Mouse (Mus musculus) hindbrain, embryonic 16.5 days (tissue): ENCODE data around the gene Msrb1. TPM values are rescaled to one million over a fixed set of nuclear protein-coding genes. Genes with fewer than 3 reads are reported as not detected.

ENCODE experiments used
- ATAC-seq: fragments of 200-750 bp; cut with Nextera tagmentation; 2 replicates; pipeline ENCODE4 v1.8.0; 2017; ENCODE audit warnings: moderate TSS enrichment, moderate library complexity
- H3K27ac ChIP-seq: fragments of 300-500 bp; sonication (generic); 2 replicates; pipeline ENCODE4 v1.5.1; 2014; ENCODE audit warnings: low read depth, mild to moderate bottlenecking, control low read depth, low read length, moderate library complexity
- H3K27me3 ChIP-seq: fragments of 300-500 bp; sonication (generic); replicated peaks from 2 replicates; pipeline ENCODE4 v1.6.1; 2014; ENCODE audit warnings: low read length; ENCODE audit not compliant: control insufficient read depth, insufficient read depth
- H3K36me3 ChIP-seq: fragments of 300-500 bp; sonication (generic); 2 replicates; pipeline ENCODE4 v1.6.1; 2014; ENCODE audit warnings: mild to moderate bottlenecking, low read length, moderate library complexity, mixed read lengths; ENCODE audit not compliant: control insufficient read depth, insufficient read depth
- H3K4me1 ChIP-seq: fragments of 300-500 bp; sonication (generic); 2 replicates; pipeline ENCODE4 v1.6.1; 2014; ENCODE audit warnings: low read depth, low read length; ENCODE audit not compliant: control insufficient read depth, insufficient read depth
- H3K4me2 ChIP-seq: fragments of 300-500 bp; sonication (generic); 2 replicates; pipeline ENCODE4 v1.6.1; 2014; ENCODE audit warnings: mild to moderate bottlenecking, low read length, control low read depth, moderate library complexity
- H3K4me3 ChIP-seq: fragments of 300-500 bp; sonication (generic); 2 replicates; pipeline ENCODE4 v1.5.1; 2014; ENCODE audit warnings: mild to moderate bottlenecking, low read length, control low read depth, moderate library complexity
- H3K9ac ChIP-seq: fragments of 300-500 bp; sonication (generic); 2 replicates; pipeline ENCODE4 v1.6.1; 2014; ENCODE audit warnings: low read depth, mild to moderate bottlenecking, control low read depth, low read length, moderate library complexity
- H3K9me3 ChIP-seq: fragments of 300-500 bp; sonication (generic); 2 replicates; pipeline ENCODE4 v1.6.1; 2014; ENCODE audit warnings: mild to moderate bottlenecking, low read length, moderate library complexity; ENCODE audit not compliant: control insufficient read depth
- WGBS: fragments of 180-500 bp; shearing (Covaris S2); extraction: QIAGEN DNeasy Blood & Tissue Kit; methylation state at CpG from one replicate; pipeline ENCODE4 v1.1.7; 2014; 5-methylcytosine and 5-hydroxymethylcytosine counted together
- polyA plus RNA-seq: library from polyadenylated mRNA; unstranded; fragments of >200 nt; fragmentation: Nextera tagmentation; extraction: Ambion mirVana; gene quantifications from 2 replicates; pipeline ENCODE4 v1.2.1, GENCODE M21; 2015

Msrb1 gene
- polyA plus RNA-seq, 1 experiment from 2014 or later = 17.5 TPM

DNA sequence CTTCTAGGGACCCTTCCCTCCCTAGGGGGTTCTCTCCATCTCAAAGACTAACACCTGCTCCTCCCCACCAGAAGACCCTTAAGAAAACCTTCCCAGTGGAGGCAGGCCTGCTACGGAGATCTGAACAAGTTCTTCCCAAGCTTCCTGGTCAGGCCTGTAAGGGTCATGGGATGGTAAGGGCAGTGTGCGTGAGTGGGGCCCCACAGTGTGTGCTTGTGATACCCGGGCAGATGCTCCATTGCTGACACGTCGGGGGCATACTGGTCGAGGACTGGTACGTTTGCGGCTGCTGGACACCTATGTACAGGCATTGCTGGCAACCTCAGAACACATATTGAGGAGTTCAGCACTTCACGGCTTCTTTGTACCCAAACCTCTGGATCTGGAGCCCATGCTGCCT is 37.7 kb upstream of the Msrb1 start:
- Histone ChIP-seq H3K36me3 (peaks cover 21% of the 10 kb centered on the region), H3K27me3 (no peaks in the 10 kb centered on the region), H3K4me1 (peaks cover 20% of the 10 kb centered on the region), H3K4me3 (no peak overlapping the region), H3K4me2 (no peak overlapping the region), H3K27ac (no peak overlapping the region), H3K9me3 (no peaks in the 10 kb centered on the region), H3K9ac (no peak overlapping the region)
- ATAC-seq = no peak
- 68% methylated on average over 9 of the region's 9 CpGs for WGBS

DNA sequence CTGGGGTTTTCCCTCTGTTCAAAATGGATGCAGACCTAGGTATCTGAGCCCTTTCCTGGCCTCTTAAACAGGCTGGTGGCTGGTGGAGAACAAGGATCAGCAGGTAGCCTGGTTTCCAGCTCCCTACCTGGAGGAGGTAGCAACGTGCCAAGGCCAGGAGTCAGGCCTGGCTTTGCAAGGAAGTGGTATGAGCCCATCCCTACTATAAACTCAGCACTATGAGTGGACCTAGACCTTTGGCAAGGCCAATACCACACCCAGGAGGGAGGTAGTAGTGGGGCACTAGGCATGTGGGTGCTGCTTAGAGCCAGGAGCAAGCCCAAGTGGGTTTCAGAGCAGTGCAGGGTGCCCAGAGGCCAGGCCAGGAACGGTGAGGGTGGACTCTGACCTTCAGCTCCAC is 37.0 kb upstream of the Msrb1 start:
- ATAC-seq = no peak
- WGBS = 95% methylated on average over 2 of the region's 2 CpGs
- Histone ChIP-seq H3K9ac (no peak overlapping the region), H3K4me2 (no peak overlapping the region), H3K4me1 (peaks cover 20% of the 10 kb centered on the region), H3K27me3 (no peaks in the 10 kb centered on the region), H3K27ac (no peak overlapping the region), H3K36me3 (peaks cover 28% of the 10 kb centered on the region), H3K4me3 (no peak overlapping the region), H3K9me3 (no peaks in the 10 kb centered on the region)

DNA sequence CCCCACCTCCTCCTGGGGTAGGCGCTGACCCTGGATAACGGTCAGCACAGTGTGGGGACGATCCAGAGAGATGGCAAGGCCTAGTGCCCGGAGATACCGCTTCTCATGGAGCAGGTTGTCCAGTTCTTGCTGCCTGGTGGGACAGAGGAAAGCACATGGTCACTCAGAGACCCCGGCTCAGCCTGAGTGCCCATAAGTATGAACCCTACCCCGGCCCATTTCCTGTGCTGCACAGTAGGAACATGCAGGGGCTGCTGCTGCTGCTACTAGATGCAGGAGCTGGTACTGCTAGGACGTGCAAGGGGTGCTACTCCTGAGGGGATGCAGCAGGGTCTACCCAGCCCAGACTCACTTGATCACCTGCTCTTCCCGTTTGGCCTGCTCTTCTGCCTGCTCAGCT is 35.2 kb upstream of the Msrb1 start:
- Histone ChIP-seq H3K4me2 (no peak overlapping the region), H3K9me3 (no peaks in the 10 kb centered on the region), H3K27ac (no peak overlapping the region), H3K36me3 (peaks cover 30% of the 10 kb centered on the region), H3K4me3 (no peak overlapping the region), H3K9ac (no peak overlapping the region), H3K27me3 (no peaks in the 10 kb centered on the region), H3K4me1 (peaks cover 17% of the 10 kb centered on the region)
- WGBS = 92% methylated on average over 9 of the region's 9 CpGs
- no peak for ATAC-seq

DNA sequence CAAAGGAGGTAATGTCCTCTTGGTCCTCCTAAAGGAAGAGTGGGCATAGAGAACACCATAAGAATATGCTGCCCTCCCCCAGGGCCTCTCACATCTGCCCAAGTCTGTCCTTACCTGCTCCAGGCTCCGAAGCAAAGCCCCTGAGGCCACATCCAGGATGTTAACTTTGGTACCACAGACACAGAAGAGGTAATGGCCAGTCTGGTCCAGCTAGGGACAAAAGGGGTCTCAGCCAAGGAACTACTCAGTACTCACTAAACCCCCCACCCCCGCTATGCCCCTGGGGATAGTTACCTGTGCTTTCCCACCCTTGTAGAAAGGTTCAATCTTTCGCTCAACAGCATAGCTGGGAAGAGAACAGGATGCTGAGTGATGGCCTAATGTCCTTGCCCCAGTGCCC is 30.6 kb upstream of the Msrb1 start:
- Histone ChIP-seq H3K36me3 (peaks cover 19% of the 10 kb centered on the region), H3K27me3 (no peaks in the 10 kb centered on the region), H3K4me3 (no peak overlapping the region), H3K4me1 (peaks cover 16% of the 10 kb centered on the region), H3K9ac (no peak overlapping the region), H3K4me2 (no peak overlapping the region), H3K27ac (no peak overlapping the region), H3K9me3 (no peaks in the 10 kb centered on the region)
- no peak for ATAC-seq
- WGBS = 97% methylated on average over 3 of the region's 3 CpGs

DNA sequence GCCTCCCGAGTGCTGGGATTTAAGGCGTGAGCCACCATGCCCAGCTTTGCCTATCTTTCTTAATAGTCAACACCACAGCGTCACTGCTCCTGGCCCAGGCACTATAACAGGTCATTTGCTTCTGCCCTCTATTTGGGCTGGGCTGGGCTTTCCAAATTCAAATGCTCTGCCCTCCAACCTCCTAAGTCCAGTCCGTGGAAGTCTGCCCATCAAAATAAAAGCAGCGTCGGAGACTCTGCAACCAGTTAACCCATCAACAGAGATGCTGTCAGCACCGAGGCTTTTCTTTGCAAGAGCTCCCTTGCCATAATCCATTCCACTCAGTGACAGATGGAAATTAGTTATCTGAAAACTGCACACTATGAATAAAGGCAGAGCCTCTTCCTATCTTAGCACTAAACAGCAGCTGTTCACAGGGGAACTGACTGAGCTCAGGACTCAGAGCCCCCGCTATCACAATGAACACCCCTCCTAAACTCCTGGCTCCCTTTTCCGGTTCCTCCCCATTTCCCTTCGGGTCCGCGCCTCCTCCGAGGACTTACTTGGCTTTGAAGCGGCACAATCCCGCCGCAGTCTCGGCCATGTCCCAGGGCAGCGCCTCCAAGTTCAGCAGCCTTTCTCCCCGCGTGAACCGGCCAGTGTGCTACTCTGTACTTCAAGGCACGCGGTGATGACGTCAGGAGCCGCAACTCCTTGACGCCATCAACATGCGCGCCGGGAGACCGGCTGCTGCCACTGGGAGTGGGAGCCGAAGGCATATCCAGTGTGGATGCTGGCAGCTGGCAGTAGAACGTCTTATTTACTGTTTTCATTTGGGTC is 29.3 kb upstream of the Msrb1 start, which contains the start of gene Tbl3:
Gene Tbl3, minus strand, starts transcription at position 679 of the 819 bp plus-strand sequence.
- peak; percentile 92 for ATAC-seq
- 4% methylated on average over 32 of the region's 32 CpGs for WGBS
- peaks cover 12% of the 10 kb centered on the region for H3K36me3 ChIP-seq
- peak within 1 kb of the TSS; percentile 79 for H3K27ac ChIP-seq
- no peaks in the 10 kb centered on the region for H3K27me3 ChIP-seq
- H3K4me1 ChIP-seq = peaks cover 16% of the 10 kb centered on the region
- peak within 1 kb of the TSS; percentile 86 for H3K4me3 ChIP-seq
- H3K4me2 ChIP-seq = peak within 1 kb of the TSS; percentile 66
- H3K9ac ChIP-seq = peak within 1 kb of the TSS; percentile 78
- H3K9me3 ChIP-seq = no peaks in the 10 kb centered on the region

DNA sequence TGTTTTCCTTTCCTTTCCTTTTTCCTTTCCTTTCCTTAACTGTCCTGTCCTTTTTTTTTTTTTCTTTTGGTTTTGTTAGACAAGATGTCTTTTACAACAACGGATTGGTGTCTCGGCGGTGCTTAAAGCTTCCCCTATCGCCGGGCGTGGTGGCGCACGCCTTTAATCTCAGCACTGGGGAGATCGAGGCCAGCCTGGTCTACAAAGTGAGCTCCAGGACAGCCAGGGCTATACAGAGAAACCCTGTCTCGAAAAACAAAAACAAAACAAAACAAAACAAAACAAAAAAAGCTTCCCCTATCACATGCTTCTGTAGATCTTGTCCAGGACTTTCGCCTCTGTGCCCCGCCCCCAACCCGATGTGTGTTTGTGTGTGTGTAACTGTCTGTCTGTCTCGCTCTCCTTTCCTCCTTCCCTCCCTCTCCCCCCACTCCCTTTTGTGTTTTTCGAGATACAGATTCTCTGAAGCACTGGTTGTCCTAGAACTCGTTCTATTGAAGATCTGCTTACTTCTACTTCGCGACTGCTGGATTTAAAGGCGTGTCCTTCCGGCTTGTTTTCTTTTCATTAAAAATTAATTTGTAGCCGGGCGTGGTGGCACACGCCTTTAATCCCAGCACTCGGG is 28.5 kb upstream of the Msrb1 start:
- peak overlapping the region; percentile 79 for H3K27ac ChIP-seq
- peaks cover 16% of the 10 kb centered on the region for H3K4me1 ChIP-seq
- H3K4me2 ChIP-seq = peak overlapping the region; percentile 66
- peaks cover 10% of the 10 kb centered on the region for H3K36me3 ChIP-seq
- peak overlapping the region; percentile 78 for H3K9ac ChIP-seq
- H3K27me3 ChIP-seq = no peaks in the 10 kb centered on the region
- WGBS = 5% methylated on average over 24 of the region's 24 CpGs
- H3K9me3 ChIP-seq = no peaks in the 10 kb centered on the region
- H3K4me3 ChIP-seq = peak overlapping the region; percentile 86
- ATAC-seq = peak; percentile 75

DNA sequence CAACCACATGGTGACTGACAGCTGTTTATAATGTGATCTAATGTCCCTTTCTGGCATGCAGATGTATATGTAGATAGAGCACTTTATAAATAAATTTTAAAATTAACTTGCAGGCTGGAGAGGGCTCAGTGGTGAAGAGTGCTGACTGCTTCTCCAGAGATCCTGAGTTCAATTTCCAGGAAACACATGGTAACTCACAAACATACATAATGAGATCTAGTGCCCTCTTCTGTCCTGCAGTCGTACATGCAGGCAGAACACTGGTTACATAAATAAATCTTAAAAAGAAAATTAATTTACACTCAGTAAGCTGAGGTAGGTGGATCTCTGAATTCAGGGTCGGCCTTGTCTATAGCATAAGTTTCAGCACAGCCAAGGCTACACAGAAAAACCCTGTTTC is 27.8 kb upstream of the Msrb1 start:
- 43% methylated on average over 2 of the region's 2 CpGs for WGBS
- H3K4me2 ChIP-seq = no peak overlapping the region
- peaks cover 16% of the 10 kb centered on the region for H3K4me1 ChIP-seq
- H3K36me3 ChIP-seq = peaks cover 10% of the 10 kb centered on the region
- no peaks in the 10 kb centered on the region for H3K27me3 ChIP-seq
- H3K9me3 ChIP-seq = no peaks in the 10 kb centered on the region
- no peak overlapping the region for H3K9ac ChIP-seq
- no peak overlapping the region for H3K27ac ChIP-seq
- no peak for ATAC-seq
- no peak overlapping the region for H3K4me3 ChIP-seq

DNA sequence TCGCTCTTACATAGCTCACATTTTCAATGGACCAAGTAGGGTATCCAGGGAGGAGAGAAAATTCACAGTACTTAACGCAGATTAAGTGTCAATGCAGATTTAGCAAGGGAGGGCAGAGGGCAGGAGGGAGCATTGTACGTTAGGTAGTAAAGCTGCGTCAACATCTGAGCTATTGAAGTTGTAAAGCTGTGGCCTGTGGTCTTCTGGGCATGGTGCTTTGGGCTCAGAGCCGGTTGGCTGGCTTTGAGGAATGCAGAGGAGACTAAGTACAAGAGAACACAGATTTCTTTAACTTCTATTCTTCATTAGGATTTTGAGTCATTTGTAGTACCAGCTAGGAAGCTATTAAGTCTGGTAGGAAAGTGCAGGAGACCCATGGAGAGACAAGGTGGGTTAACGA is 20.9 kb upstream of the Msrb1 start:
- no peaks in the 10 kb centered on the region for H3K27me3 ChIP-seq
- no peaks in the 10 kb centered on the region for H3K9me3 ChIP-seq
- H3K27ac ChIP-seq = no peak overlapping the region
- 69% methylated on average over 6 of the region's 6 CpGs for WGBS
- H3K9ac ChIP-seq = no peak overlapping the region
- ATAC-seq = no peak
- H3K4me1 ChIP-seq = peaks cover 5% of the 10 kb centered on the region
- H3K36me3 ChIP-seq = peaks cover 7% of the 10 kb centered on the region; the same call in 1 of the 2 replicates
- H3K4me2 ChIP-seq = no peak overlapping the region
- H3K4me3 ChIP-seq = no peak overlapping the region

DNA sequence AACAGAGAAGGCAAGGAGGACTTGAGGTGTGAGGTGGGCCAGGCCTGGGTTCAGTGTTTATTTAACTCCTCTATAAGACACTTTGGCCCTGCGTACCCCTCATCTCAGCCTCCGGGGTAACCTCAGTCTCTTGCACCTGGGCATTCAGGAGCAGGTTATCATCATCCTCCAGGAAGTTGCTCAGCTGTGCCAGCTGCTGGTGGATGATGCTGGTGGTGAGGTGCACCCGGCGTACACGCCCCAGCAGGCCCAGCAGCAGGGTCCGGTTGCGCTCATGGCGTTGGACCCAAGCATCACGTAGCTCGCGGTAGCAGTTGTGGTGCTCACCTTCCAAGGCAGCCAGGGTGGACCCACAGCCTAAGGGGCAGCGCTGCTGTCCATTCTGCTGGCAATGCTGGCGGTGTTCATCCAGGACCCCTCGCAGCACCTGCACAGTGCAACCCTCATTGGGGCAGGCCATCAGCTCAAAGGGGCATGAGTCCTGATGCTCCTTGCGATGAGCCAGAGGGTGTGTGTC is 20.2 kb upstream of the Msrb1 start:
- H3K9me3 ChIP-seq = no peaks in the 10 kb centered on the region
- H3K27ac ChIP-seq = no peak overlapping the region
- no peak for ATAC-seq
- H3K4me1 ChIP-seq = peaks cover 9% of the 10 kb centered on the region
- H3K9ac ChIP-seq = no peak overlapping the region
- no peaks in the 10 kb centered on the region for H3K27me3 ChIP-seq
- WGBS = 95% methylated on average over 15 of the region's 15 CpGs
- H3K4me2 ChIP-seq = no peak overlapping the region
- no peak overlapping the region for H3K4me3 ChIP-seq
- H3K36me3 ChIP-seq = peaks cover 7% of the 10 kb centered on the region
